ENCODE assay signal across 10 mouse cellular contexts in genomic region chr1:118482285-118483019, GRCm38 (mm10).
DNase-seq lines count a peak whose midpoint lies in the region; ATAC-seq and TF ChIP-seq lines count a peak whose summit lies in the region.
"Had no signal": no experiment of that assay in that cellular context is flagged by ENCODE, and none has a peak within 500 bp of the region (broad histone marks: within the 10 kb centered on the region; RNA-seq: fewer than 3 reads in every experiment).

No protein-coding gene starts in this region.

- H3K9me3 ChIP-seq in heart, embryonic 13.5 days: no peaks in the 10 kb centered on the region

- H3K4me2 ChIP-seq in heart, embryonic 13.5 days: peak overlapping the region; percentile 63

- 0 out of 2 replicates have a peak, but pooled peaks cover 2% of the 10 kb centered on the region for H3K36me3 ChIP-seq in heart, embryonic 13.5 days

- peak overlapping the region; percentile 98 for H3K27ac ChIP-seq in heart, embryonic 13.5 days (replicated peaks)
- peak overlapping the region; percentile 90 for H3K27ac ChIP-seq in olfactory bulb, adult 2 months (ENCODE audit: insufficient read depth, low read depth, low read length)
- H3K27ac ChIP-seq: macrophage had no signal

- DNase-seq in kidney, postnatal 4 days: peak; percentile 20 to 47
- no peak for DNase-seq in kidney, adult 8-10 months
- DNase-seq in right cerebral cortex, adult 18-20 months: peak; percentile 21
- DNase-seq in right cerebral cortex, postnatal 36 days (ENCODE audit: low spot score in 2 of 2): no peak
- DNase-seq in ovary, postnatal 14 days (ENCODE audit: low spot score): no peak
- DNase-seq in layer of hippocampus, postnatal 36 days: no peak
- DNase-seq: kidney, adult 2 months had no signal

- H3K4me3 ChIP-seq in heart, embryonic 13.5 days: peak overlapping the region; percentile 64
- H3K4me3 ChIP-seq in olfactory bulb, adult 2 months (ENCODE audit: insufficient read depth, low read depth, low read length): peak overlapping the region; percentile 60

- no peaks in the 10 kb centered on the region for H3K27me3 ChIP-seq in heart, embryonic 13.5 days (replicated peaks)

- ATAC-seq in heart, embryonic 13.5 days (ENCODE audit: extremely low read depth, insufficient number of reproducible peaks, low FRiP score, low TSS enrichment): no peak

- H3K9ac ChIP-seq in heart, embryonic 13.5 days: peak overlapping the region; percentile 90

- TF ChIP-seq CTCF in olfactory bulb, adult 2 months (IDR thresholded peaks at IDR 0.05; ENCODE audit: insufficient read depth, low read depth, low read length): no peak

- no peak for TF ChIP-seq POLR2A in olfactory bulb, adult 2 months (IDR thresholded peaks at IDR 0.05; ENCODE audit: insufficient read depth, low read depth, low read length)

- peaks cover 88% of the 10 kb centered on the region for H3K4me1 ChIP-seq in heart, embryonic 13.5 days
- peaks cover 20% of the 10 kb centered on the region for H3K4me1 ChIP-seq in olfactory bulb, adult 2 months (ENCODE audit: control insufficient read depth, insufficient read depth, low read length)

- WGBS in heart, embryonic 13.5 days: 22% methylated on average over 8 of the region's 8 CpGs
- 33% methylated on average over 8 of the region's 8 CpGs for WGBS in olfactory bulb, adult 2 months

Comparison
In these comparisons a context has a peak if more than half of its experiments do, and no peak if none do; other contexts are left out.
1. DNase-seq: peak in kidney, postnatal 4 days (2 of 2) and right cerebral cortex, adult 18-20 months (single experiment); none in kidney, adult 8-10 months (0 of 2), right cerebral cortex, postnatal 36 days (0 of 2), ovary, postnatal 14 days (single experiment) and layer of hippocampus, postnatal 36 days (0 of 2).